In genomic region chr10:69604609-69605008, GRCm38 (mm10) we compare ENCODE assay signal across 14 mouse cellular contexts.
"Had no signal": no experiment of that assay in that cellular context is flagged by ENCODE, and none has a peak within 500 bp of the region (broad histone marks: within the 10 kb centered on the region; RNA-seq: fewer than 3 reads in every experiment).

No protein-coding gene starts in this region.

- H3K36me3 ChIP-seq: limb, embryonic 15.5 days; liver, embryonic 12.5 days; midbrain, embryonic 12.5 days; stomach, embryonic 15.5 days had no signal

- H3K9me3 ChIP-seq: kidney, embryonic 15.5 days; limb, embryonic 15.5 days; liver, embryonic 12.5 days; midbrain, embryonic 12.5 days; stomach, embryonic 15.5 days had no signal

- H3K4me2 ChIP-seq: kidney, embryonic 15.5 days; limb, embryonic 15.5 days; liver, embryonic 12.5 days; lung, embryonic 14.5 days; midbrain, embryonic 12.5 days; stomach, embryonic 15.5 days had no signal

- H3K27ac ChIP-seq: kidney, embryonic 15.5 days; limb, embryonic 15.5 days; liver, embryonic 12.5 days; midbrain, embryonic 12.5 days; stomach, embryonic 15.5 days had no signal

- H3K4me1 ChIP-seq: limb, embryonic 15.5 days; liver, embryonic 12.5 days; stomach, embryonic 15.5 days had no signal

- H3K9ac ChIP-seq: kidney, embryonic 15.5 days; limb, embryonic 15.5 days; liver, embryonic 12.5 days; lung, embryonic 14.5 days; stomach, embryonic 15.5 days had no signal

- DNase-seq: kidney, adult 2 months; kidney, postnatal 14 days; layer of hippocampus, postnatal 36 days; lung, embryonic 14.5 days; lung, postnatal 10 days; lung, postnatal 4 days; right cerebral cortex, postnatal 14 days; thymus, adult 2 months; thymus, postnatal 25 days had no signal

- ATAC-seq: liver, embryonic 12.5 days had no signal

- H3K4me3 ChIP-seq: kidney, embryonic 15.5 days; limb, embryonic 15.5 days; liver, embryonic 12.5 days; midbrain, embryonic 12.5 days; stomach, embryonic 15.5 days had no signal

- H3K27me3 ChIP-seq: kidney, embryonic 15.5 days; limb, embryonic 15.5 days; liver, embryonic 12.5 days; midbrain, embryonic 12.5 days; stomach, embryonic 15.5 days had no signal
